In genomic region chr9:56118582-56118981, GRCm38 (mm10) we compare ENCODE assay signal across 8 mouse cellular contexts. TPM values are rescaled to one million over a fixed set of nuclear protein-coding genes. Genes with fewer than 3 reads are reported as not detected.
DNase-seq lines count a peak whose midpoint lies in the region; ATAC-seq and TF ChIP-seq lines count a peak whose summit lies in the region.

No protein-coding gene starts in this region.

- no peak for TF ChIP-seq EP300 in liver, postnatal 0 days (IDR thresholded peaks at IDR 0.05; ENCODE audit: low read depth)

- H3K9me3 ChIP-seq in E14TG2a.4 (ENCODE audit: low read length): no peaks in the 10 kb centered on the region
- H3K9me3 ChIP-seq in forebrain, embryonic 10.5 days: no peaks in the 10 kb centered on the region
- H3K9me3 ChIP-seq in liver, postnatal 0 days (ENCODE audit: low read length): no peaks in the 10 kb centered on the region
- H3K9me3 ChIP-seq in neural tube, embryonic 14.5 days (ENCODE audit: control insufficient read depth, low read length): no peaks in the 10 kb centered on the region

- peak; percentile 53; the same call in 1 of the 2 replicates for ATAC-seq in liver, postnatal 0 days
- peak; percentile 52 for ATAC-seq in neural tube, embryonic 14.5 days (ENCODE audit: low read depth)

- H3K9ac ChIP-seq in liver, postnatal 0 days (replicated peaks): 0 out of 2 replicates have a peak overlapping the region, but pooled peaks have one; percentile 38
- 0 out of 2 replicates have a peak overlapping the region, but pooled peaks have one; percentile 26 for H3K9ac ChIP-seq in neural tube, embryonic 14.5 days (replicated peaks; ENCODE audit: low read depth, low read length)

- H3K4me1 ChIP-seq in E14TG2a.4 (replicated peaks; ENCODE audit: low read depth, low read length): peaks cover 47% of the 10 kb centered on the region
- peaks cover 16% of the 10 kb centered on the region for H3K4me1 ChIP-seq in forebrain, embryonic 10.5 days
- no peaks in the 10 kb centered on the region for H3K4me1 ChIP-seq in liver, postnatal 0 days (ENCODE audit: insufficient read depth)
- no peaks in the 10 kb centered on the region for H3K4me1 ChIP-seq in neural tube, embryonic 14.5 days (ENCODE audit: control insufficient read depth, insufficient read depth, low read length)

- peak; percentile 92 for TF ChIP-seq CTCF in E14TG2a.4 (conservative IDR thresholded peaks at IDR 0.05; ENCODE audit: low read length)
- peak; percentile 98 for TF ChIP-seq CTCF in liver, postnatal 0 days (IDR thresholded peaks at IDR 0.05; ENCODE audit: low read depth)

- intact Hi-C loops in heart, postnatal 10 days (cut with DNase I): loop anchor here (2.0 to 5.0 kb wide), 4 partner anchors 44 to 434 kb away; no protein-coding TSS in a partner anchor

- peak overlapping the region; percentile 65 for H3K4me2 ChIP-seq in liver, postnatal 0 days (ENCODE audit: low read depth, low read length)
- H3K4me2 ChIP-seq in neural tube, embryonic 14.5 days (ENCODE audit: low read depth, low read length): peak overlapping the region; percentile 51

- H3K27me3 ChIP-seq in E14TG2a.4 (ENCODE audit: insufficient read depth, low read length): peaks cover 31% of the 10 kb centered on the region
- H3K27me3 ChIP-seq in forebrain, embryonic 10.5 days (ENCODE audit: poor library complexity, severe bottlenecking): peaks cover 18% of the 10 kb centered on the region
- no peaks in the 10 kb centered on the region for H3K27me3 ChIP-seq in liver, postnatal 0 days (ENCODE audit: insufficient read depth, low read length)
- H3K27me3 ChIP-seq in neural tube, embryonic 14.5 days (ENCODE audit: control insufficient read depth, insufficient read depth, low read length): no peaks in the 10 kb centered on the region

- peak overlapping the region; percentile 66 for H3K4me3 ChIP-seq in E14TG2a.4 (replicated peaks; ENCODE audit: low read length)
- H3K4me3 ChIP-seq in forebrain, embryonic 10.5 days: peak overlapping the region; percentile 51
- no peak overlapping the region for H3K4me3 ChIP-seq in liver, postnatal 0 days (ENCODE audit: low read depth, low read length)
- peak overlapping the region; percentile 15; the same call in 1 of the 2 replicates for H3K4me3 ChIP-seq in neural tube, embryonic 14.5 days (ENCODE audit: low read depth, low read length)

- peak; percentile 37 for DNase-seq in c-Kit-negative CD71-positive TER-119-positive erythroid progenitor cells, embryonic 14.5 days (ENCODE audit: low read depth, low spot score)
- peak; percentile 73 for DNase-seq in forebrain, embryonic 10.5 days (ENCODE audit: extremely low spot score, low spot score)
- peak; percentile 69 to 83 for DNase-seq in heart, postnatal 10 days
- peak; percentile 73 to 85 for DNase-seq in kidney, postnatal 4 days
- peak; percentile 75 for DNase-seq in liver, postnatal 0 days
- DNase-seq in testis, postnatal 10 days (ENCODE audit: low spot score): peak; percentile 78

- WGBS in forebrain, embryonic 10.5 days: 6% methylated on average over 14 of the region's 14 CpGs
- 27% methylated on average over 14 of the region's 14 CpGs for WGBS in liver, postnatal 0 days (ENCODE audit: insufficient replicate concordance)
- 3% methylated on average over 14 of the region's 14 CpGs for WGBS in neural tube, embryonic 14.5 days

- no peaks in the 10 kb centered on the region for H3K36me3 ChIP-seq in E14TG2a.4 (ENCODE audit: insufficient read depth, low read length)
- H3K36me3 ChIP-seq in forebrain, embryonic 10.5 days (replicated peaks): no peaks in the 10 kb centered on the region
- H3K36me3 ChIP-seq in liver, postnatal 0 days (replicated peaks; ENCODE audit: insufficient read depth, low read length): no peaks in the 10 kb centered on the region
- H3K36me3 ChIP-seq in neural tube, embryonic 14.5 days (ENCODE audit: control insufficient read depth, insufficient read depth, low read length): no peaks in the 10 kb centered on the region

- H3K27ac ChIP-seq in forebrain, embryonic 10.5 days: peak overlapping the region; percentile 70
- no peak overlapping the region for H3K27ac ChIP-seq in liver, postnatal 0 days (ENCODE audit: low read depth)
- 0 out of 2 replicates have a peak overlapping the region, but pooled peaks have one; percentile 34 for H3K27ac ChIP-seq in neural tube, embryonic 14.5 days (ENCODE audit: low read depth, low read length)

RNA-seq across cellular contexts. Expression of gene Pstpip1, which starts 28.8 kb away (rescaled TPM):
- 0.38 and 0.68 TPM in 2 replicates for polyA plus RNA-seq in forebrain, embryonic 10.5 days (2016; fragmentation: Nextera tagmentation; extraction: Ambion mirVana)
- 1 to 10 TPM in 1 of 2 experiments, under 1 TPM in 1; 0.99 to 1.6 TPM for total RNA-seq in heart, postnatal 10 days (2021)
- 5.5 and 6.0 TPM in 2 replicates for polyA plus RNA-seq in liver, postnatal 0 days (2015; fragmentation: Nextera tagmentation; extraction: Ambion mirVana)
- 0.40 and 1.2 TPM in 2 replicates for polyA plus RNA-seq in neural tube, embryonic 14.5 days (2014; fragmentation: Nextera tagmentation; extraction: Ambion mirVana)

RNA-seq across cellular contexts. Expression of gene Tspan3, which starts 46.7 kb away (rescaled TPM):
- 510 and 526 TPM in 2 replicates for polyA plus RNA-seq in forebrain, embryonic 10.5 days (2016; fragmentation: Nextera tagmentation; extraction: Ambion mirVana)
- total RNA-seq in heart, postnatal 10 days (2021): 100 to 1,000 TPM; 229 to 232 TPM
- polyA plus RNA-seq in liver, postnatal 0 days (2015; fragmentation: Nextera tagmentation; extraction: Ambion mirVana): 23.1 and 23.4 TPM in 2 replicates
- 598 and 623 TPM in 2 replicates for polyA plus RNA-seq in neural tube, embryonic 14.5 days (2014; fragmentation: Nextera tagmentation; extraction: Ambion mirVana)

Comparison
In these comparisons a context has a peak if more than half of its experiments do, and no peak if none do; other contexts are left out.
1. RNA of gene Tspan3, which starts 46.7 kb away (polyA plus RNA-seq): 598 to 623 TPM in neural tube, embryonic 14.5 days and 510 to 526 TPM in forebrain, embryonic 10.5 days; 23.1 to 23.4 TPM in liver, postnatal 0 days; every median in the first group is over 10 times any median in the second.
2. Peak in every context shown above with its lines, with median percentiles within 50 percentile points of each other: DNase-seq.